Mouse (Mus musculus): ENCODE measurements around the gene Trnt1.

- TF ChIP-seq POLR2A (IDR thresholded peaks at IDR 0.05; ENCODE audit: borderline replicate concordance, insufficient read depth, low read length) = no peak
- no peak for TF ChIP-seq CTCF (IDR thresholded peaks at IDR 0.05; ENCODE audit: borderline replicate concordance, insufficient read depth, low read depth, low read length)
Observed at GRCm38 (mm10) chr6:106760473-106761218, 8.3 kb upstream of the Trnt1 start.

All from cerebellum, adult 2 months (tissue).